Mouse (Mus musculus) lung, adult 2 months (tissue): Measurements from ENCODE around the gene Gm12166.

Source experiments
- CTCF ChIP-seq: fragments of 200-500 bp; IDR thresholded peaks from 2 replicates; pipeline ENCODE4 v1.5.1; 2011; ENCODE audit warnings: mild to moderate bottlenecking, low read length, control low read depth; ENCODE audit not compliant: insufficient read depth
- POLR2A ChIP-seq: fragments of 200-500 bp; IDR thresholded peaks from 2 replicates; pipeline ENCODE4 v1.6.1; 2011; ENCODE audit warnings: low read depth, mild to moderate bottlenecking, control low read depth, low read length, borderline replicate concordance; ENCODE audit errors: extremely low read depth

- TF ChIP-seq CTCF = no peak
- TF ChIP-seq POLR2A = no peak
These were observed 29.0 kb upstream of the Gm12166 start for GRCm38 (mm10) chr11:46081075-46081474.
